Mouse (Mus musculus) lung, postnatal 0 days (tissue): Measurements from ENCODE around the gene Cdhr3. TPM values are rescaled to one million over a fixed set of nuclear protein-coding genes. Genes with fewer than 3 reads are reported as not detected.
A peak's percentile ranks its signal among the peaks of the same experiment; 100 is the strongest.

Source experiments
- ATAC-seq: fragments of 200-750 bp; cut with Nextera tagmentation; 2 replicates; pipeline ENCODE4 v1.8.0; 2017; ENCODE audit warnings: moderate library complexity
- DNase-seq: peaks from one replicate; pipeline ENCODE4 v3.0.0-alpha.2; 2016; ENCODE audit warnings: low spot score
- H3K27ac ChIP-seq: fragments of 300-500 bp; sonication (generic); 2 replicates; pipeline ENCODE4 v1.5.1; 2014; ENCODE audit warnings: antibody characterized with exemption, mild to moderate bottlenecking, low read length, mixed read lengths
- H3K27me3 ChIP-seq: fragments of 300-500 bp; sonication (generic); replicated peaks from 2 replicates; pipeline ENCODE4 v1.6.1; 2014; ENCODE audit warnings: low read length, mixed read lengths; ENCODE audit not compliant: insufficient read depth
- H3K36me3 ChIP-seq: fragments of 300-500 bp; sonication (generic); 2 replicates; pipeline ENCODE4 v1.6.1; 2014; ENCODE audit warnings: low read length, mixed read lengths; ENCODE audit not compliant: insufficient read depth
- H3K4me1 ChIP-seq: fragments of 300-500 bp; sonication (generic); 2 replicates; pipeline ENCODE4 v1.6.1; 2014; ENCODE audit warnings: antibody characterized with exemption, low read depth, low read length, mixed read lengths; ENCODE audit not compliant: insufficient read depth
- H3K4me2 ChIP-seq: fragments of 300-500 bp; sonication (generic); replicated peaks from 2 replicates; pipeline ENCODE4 v1.6.1; 2014; ENCODE audit warnings: low read depth, mild to moderate bottlenecking, low read length, moderate library complexity, mixed read lengths
- H3K4me3 ChIP-seq: fragments of 300-500 bp; sonication (generic); 2 replicates; pipeline ENCODE4 v1.5.1; 2014; ENCODE audit warnings: low read depth, low read length
- H3K9ac ChIP-seq: fragments of 300-500 bp; sonication (generic); replicated peaks from 2 replicates; pipeline ENCODE4 v1.6.1; 2014; ENCODE audit warnings: low read depth, mild to moderate bottlenecking
- H3K9me3 ChIP-seq: fragments of 300-500 bp; sonication (generic); 2 replicates; pipeline ENCODE4 v1.6.1; 2016; ENCODE audit warnings: low read length, mixed read lengths
- CTCF ChIP-seq: IDR thresholded peaks from 2 replicates; pipeline ENCODE4 v1.5.1; 2016; ENCODE audit warnings: antibody characterized with exemption, mild to moderate bottlenecking
- EP300 ChIP-seq: IDR thresholded peaks from 2 replicates; pipeline ENCODE4 v1.6.1; 2016; ENCODE audit warnings: antibody characterized with exemption, mild to moderate bottlenecking, control low read depth
- WGBS: fragments of 180-500 bp; shearing (Covaris S2); extraction: QIAGEN DNeasy Blood & Tissue Kit; methylation state at CpG from one replicate; pipeline ENCODE4 v1.1.7; 2014; 5-methylcytosine and 5-hydroxymethylcytosine counted together
- polyA plus RNA-seq: library from polyadenylated mRNA; unstranded; fragments of >200 nt; fragmentation: Nextera tagmentation; extraction: Ambion mirVana; gene quantifications from 2 replicates; pipeline ENCODE4 v1.2.1, GENCODE M21; 2015

Gene Cdhr3
- polyA plus RNA-seq, 1 experiment from 2014 or later = 5.6 TPM

DNA sequence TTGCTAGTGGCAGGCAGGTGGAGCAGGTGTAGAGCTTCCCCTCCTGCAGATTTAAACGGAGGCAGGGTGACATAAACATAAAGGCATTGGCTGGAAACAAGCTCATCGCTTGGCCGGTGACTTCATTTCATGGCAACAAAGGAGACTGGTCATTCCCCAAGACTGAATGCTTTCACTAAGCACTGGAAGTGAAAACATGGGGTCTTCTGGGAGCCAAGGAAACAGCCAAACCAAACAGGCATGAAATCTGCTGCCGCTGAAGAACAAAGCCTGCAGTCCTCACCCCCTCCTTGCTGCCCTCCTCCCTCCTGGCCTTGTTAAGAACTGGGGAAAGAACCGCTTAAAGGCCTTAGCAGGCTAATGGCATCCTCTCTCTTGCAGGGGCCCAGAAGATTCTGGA, 6.5 kb downstream of the Cdhr3 start:
- Histone ChIP-seq H3K27me3 (no peaks in the 10 kb centered on the region), H3K27ac (no peak overlapping the region), H3K4me1 (no peaks in the 10 kb centered on the region), H3K36me3 (no peaks in the 10 kb centered on the region), H3K9ac (no peak overlapping the region), H3K4me3 (no peak overlapping the region), H3K4me2 (no peak overlapping the region), H3K9me3 (no peaks in the 10 kb centered on the region)
- 63% methylated on average over 5 of the region's 5 CpGs for WGBS
- TF ChIP-seq CTCF (no peak), EP300 (no peak)
- no peak for ATAC-seq
- DNase-seq = no peak

- TF ChIP-seq CTCF (no peak), EP300 (no peak)
- Histone ChIP-seq H3K36me3 (no peaks in the 10 kb centered on the region), H3K9ac (no peak overlapping the region), H3K27me3 (no peaks in the 10 kb centered on the region), H3K4me1 (no peaks in the 10 kb centered on the region), H3K4me2 (no peak overlapping the region), H3K27ac (no peak overlapping the region), H3K4me3 (no peak overlapping the region), H3K9me3 (no peaks in the 10 kb centered on the region)
- WGBS = 36% methylated on average over 2 of the region's 2 CpGs
- ATAC-seq (peak; percentile 61), DNase-seq (peak; percentile 62)
Observed at GRCm38 (mm10) chr12:33084683-33085082, 8.0 kb downstream of the Cdhr3 start.

GRCm38 (mm10) chr12:33083362-33083761, 9.3 kb downstream of the Cdhr3 start:
- Histone ChIP-seq H3K4me3 (no peak overlapping the region), H3K4me2 (no peak overlapping the region), H3K36me3 (no peaks in the 10 kb centered on the region), H3K27ac (no peak overlapping the region), H3K9ac (no peak overlapping the region), H3K27me3 (no peaks in the 10 kb centered on the region), H3K9me3 (no peaks in the 10 kb centered on the region), H3K4me1 (no peaks in the 10 kb centered on the region)
- ATAC-seq (peak; percentile 53; the same call in 1 of the 2 replicates), DNase-seq (peak; percentile 77)
- WGBS = 3% methylated on average over 5 of the region's 5 CpGs
- TF ChIP-seq EP300 (no peak), CTCF (no peak)

- Histone ChIP-seq H3K9ac (no peak overlapping the region), H3K27me3 (no peaks in the 10 kb centered on the region), H3K4me3 (no peak overlapping the region), H3K27ac (no peak overlapping the region), H3K9me3 (no peaks in the 10 kb centered on the region), H3K4me2 (no peak overlapping the region), H3K4me1 (no peaks in the 10 kb centered on the region), H3K36me3 (no peaks in the 10 kb centered on the region)
- DNase-seq (no peak), ATAC-seq (no peak)
- no peak for TF ChIP-seq CTCF
- no peak for TF ChIP-seq EP300
- WGBS = 19% methylated on average over 3 of the region's 3 CpGs
Observed at GRCm38 (mm10) chr12:33076309-33076708, 16.4 kb downstream of the Cdhr3 start.

DNA sequence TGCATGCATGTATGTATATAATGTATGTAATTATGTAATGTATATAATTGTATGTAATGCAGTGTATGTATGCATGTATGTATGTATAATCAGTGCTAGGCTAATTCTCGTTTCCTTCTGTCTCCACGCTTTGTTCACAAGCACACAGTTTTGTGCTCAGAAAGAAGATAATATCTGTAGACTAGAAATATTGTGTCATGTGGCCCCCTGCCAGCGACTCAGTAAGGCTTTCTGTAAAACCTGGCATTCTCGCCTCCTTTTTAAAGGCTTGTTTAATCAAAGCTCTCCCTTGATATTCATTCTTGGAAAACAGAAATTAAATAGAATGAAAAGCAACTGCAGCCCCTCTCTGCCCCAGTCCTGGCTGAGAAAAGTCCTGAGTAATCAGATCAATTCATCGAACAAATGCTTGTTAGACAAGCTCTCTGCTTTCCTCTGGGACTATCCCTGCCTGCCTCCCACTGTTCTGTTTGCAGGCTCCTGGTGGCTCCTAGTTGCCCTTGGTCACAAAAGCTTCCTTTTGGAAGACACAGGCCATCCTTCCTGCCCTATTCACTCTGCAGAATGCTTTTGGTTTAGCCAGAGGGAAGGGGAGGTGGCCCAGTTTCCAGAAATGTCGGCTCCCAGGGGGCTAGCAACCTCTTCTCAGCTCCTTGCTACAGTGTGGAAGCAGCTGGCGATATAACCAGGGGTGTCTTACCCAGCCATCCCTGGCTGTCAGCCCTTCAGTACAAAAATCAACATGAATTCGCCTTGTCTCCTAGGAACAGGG, 20.6 kb downstream of the Cdhr3 start:
- ATAC-seq (no peak), DNase-seq (no peak)
- no peak overlapping the region for H3K4me2 ChIP-seq
- no peaks in the 10 kb centered on the region for H3K4me1 ChIP-seq
- H3K27ac ChIP-seq = no peak overlapping the region
- no peaks in the 10 kb centered on the region for H3K9me3 ChIP-seq
- no peaks in the 10 kb centered on the region for H3K27me3 ChIP-seq
- H3K9ac ChIP-seq = no peak overlapping the region
- H3K4me3 ChIP-seq = no peak overlapping the region
- TF ChIP-seq CTCF (no peak), EP300 (no peak)
- no peaks in the 10 kb centered on the region for H3K36me3 ChIP-seq
- WGBS = 52% methylated on average over 8 of the region's 8 CpGs

GRCm38 (mm10) chr12:33068977-33069376, 23.7 kb downstream of the Cdhr3 start:
- ATAC-seq (no peak), DNase-seq (no peak)
- no peaks in the 10 kb centered on the region for H3K27me3 ChIP-seq
- no peaks in the 10 kb centered on the region for H3K36me3 ChIP-seq
- no peak for TF ChIP-seq CTCF
- no peak for TF ChIP-seq EP300
- WGBS = 64% methylated on average over 2 of the region's 2 CpGs
- no peak overlapping the region for H3K4me2 ChIP-seq
- no peak overlapping the region for H3K4me3 ChIP-seq
- H3K9ac ChIP-seq = no peak overlapping the region
- H3K4me1 ChIP-seq = no peaks in the 10 kb centered on the region
- no peaks in the 10 kb centered on the region for H3K9me3 ChIP-seq
- no peak overlapping the region for H3K27ac ChIP-seq

GRCm38 (mm10) chr12:33066355-33066754, 26.3 kb downstream of the Cdhr3 start:
- Histone ChIP-seq H3K27me3 (no peaks in the 10 kb centered on the region), H3K4me1 (no peaks in the 10 kb centered on the region), H3K9me3 (no peaks in the 10 kb centered on the region), H3K27ac (no peak overlapping the region), H3K4me2 (no peak overlapping the region), H3K4me3 (no peak overlapping the region), H3K9ac (no peak overlapping the region), H3K36me3 (no peaks in the 10 kb centered on the region)
- no peak for ATAC-seq
- TF ChIP-seq EP300 (no peak), CTCF (peak; percentile 57)
- DNase-seq = no peak
- WGBS = 38% methylated on average over 4 of the region's 4 CpGs
